Mouse (Mus musculus) layer of hippocampus, adult 8-10 months (tissue): ENCODE results near the gene Fam129c. TPM values are rescaled to one million over a fixed set of nuclear protein-coding genes. Genes with fewer than 3 reads are reported as not detected.

ENCODE experiments used
- DNase-seq, 2 experiments: peaks; one replicate each; pipeline ENCODE4 v3.0.0; 2022; ENCODE audit warnings: low spot score in 2 of 2
- total RNA-seq, 4 experiments: library from RNA; stranded (reverse); gene quantifications; 2 replicates each; pipeline ENCODE4 v1.2.4; 2022

Gene Fam129c
- total RNA-seq, 4 experiments from 2014 or later: 2.0 to 4.6 (median 3.5) TPM

- peak; percentile 87 to 91 for DNase-seq
These were observed 24.4 kb upstream of the Fam129c start for GRCm38 (mm10) chr8:71572847-71573633.

- no peak for DNase-seq
These were observed 23.0 kb upstream of the Fam129c start for GRCm38 (mm10) chr8:71574426-71574825.

- no peak for DNase-seq
These were observed 22.4 kb upstream of the Fam129c start for GRCm38 (mm10) chr8:71575020-71575419.

GRCm38 (mm10) chr8:71577856-71578387 lies 19.5 kb upstream of the Fam129c start:
- no peak for DNase-seq

- DNase-seq: no peak
These were observed 18.4 kb upstream of the Fam129c start for GRCm38 (mm10) chr8:71579009-71579408.

- DNase-seq: no peak
These were observed 18.0 kb upstream of the Fam129c start for GRCm38 (mm10) chr8:71579476-71579875.

GRCm38 (mm10) chr8:71580201-71580600 lies 17.2 kb upstream of the Fam129c start:
- no peak for DNase-seq

GRCm38 (mm10) chr8:71586891-71587290 lies 10.6 kb upstream of the Fam129c start:
- DNase-seq: no peak

GRCm38 (mm10) chr8:71588762-71589161 lies 8.7 kb upstream of the Fam129c start:
- DNase-seq: no peak

GRCm38 (mm10) chr8:71591017-71591416 lies 6.4 kb upstream of the Fam129c start:
- DNase-seq: no peak

GRCm38 (mm10) chr8:71591471-71592373 lies 5.7 kb upstream of the Fam129c start, which contains the start of gene Pgls:
TSS of gene Pgls (plus strand) at chr8:71592176.
- DNase-seq: peak; percentile 92 to 97

GRCm38 (mm10) chr8:71592374-71593170 lies 4.9 kb upstream of the Fam129c start:
- DNase-seq: peak; percentile 85 to 89

GRCm38 (mm10) chr8:71593556-71594323 lies 3.7 kb upstream of the Fam129c start:
- no peak for DNase-seq

GRCm38 (mm10) chr8:71594324-71594722 lies 3.1 kb upstream of the Fam129c start:
- DNase-seq: no peak

GRCm38 (mm10) chr8:71595862-71596261 lies 1.6 kb upstream of the Fam129c start:
- DNase-seq: peak; percentile 74 to 91

- DNase-seq: no peak
These were observed 1.1 kb upstream of the Fam129c start for GRCm38 (mm10) chr8:71596384-71596783.

GRCm38 (mm10) chr8:71596798-71597197 lies 650 bp upstream of the Fam129c start:
- no peak for DNase-seq

GRCm38 (mm10) chr8:71598375-71598774 lies 927 bp downstream of the Fam129c start:
- DNase-seq: no peak

- no peak for DNase-seq
These were observed 1.4 kb downstream of the Fam129c start for GRCm38 (mm10) chr8:71598841-71599240.

- DNase-seq: no peak
These were observed 4.7 kb downstream of the Fam129c start for GRCm38 (mm10) chr8:71601939-71602665.
